Mouse (Mus musculus): ENCODE measurements at regions not wholly inside any gene's neighbourhood (a gene's known extent, or its start where the extent isn't known, plus 50 kb on each side); places are given as distances from the start of the nearest gene placed in this dataset.

- TF ChIP-seq CTCF (IDR thresholded peaks at IDR 0.05; ENCODE audit: extremely low read depth, insufficient read depth, insufficient read length, insufficient replicate concordance) (no peak), POLR2A (IDR thresholded peaks at IDR 0.05; ENCODE audit: low read depth, low read length) (no peak)
Measured at GRCm38 (mm10) chr13:90474053-90474452, 384.6 kb upstream of the Xrcc4 start.
